Mouse (Mus musculus) lung, adult 2 months (tissue): ENCODE data around the gene Sbno2.

Experiments
- CTCF ChIP-seq: fragments of 200-500 bp; IDR thresholded peaks from 2 replicates; pipeline ENCODE4 v1.5.1; 2011; ENCODE audit warnings: mild to moderate bottlenecking, low read length, control low read depth; ENCODE audit not compliant: insufficient read depth
- POLR2A ChIP-seq: fragments of 200-500 bp; IDR thresholded peaks from 2 replicates; pipeline ENCODE4 v1.6.1; 2011; ENCODE audit warnings: low read depth, mild to moderate bottlenecking, control low read depth, low read length, borderline replicate concordance; ENCODE audit errors: extremely low read depth

DNA sequence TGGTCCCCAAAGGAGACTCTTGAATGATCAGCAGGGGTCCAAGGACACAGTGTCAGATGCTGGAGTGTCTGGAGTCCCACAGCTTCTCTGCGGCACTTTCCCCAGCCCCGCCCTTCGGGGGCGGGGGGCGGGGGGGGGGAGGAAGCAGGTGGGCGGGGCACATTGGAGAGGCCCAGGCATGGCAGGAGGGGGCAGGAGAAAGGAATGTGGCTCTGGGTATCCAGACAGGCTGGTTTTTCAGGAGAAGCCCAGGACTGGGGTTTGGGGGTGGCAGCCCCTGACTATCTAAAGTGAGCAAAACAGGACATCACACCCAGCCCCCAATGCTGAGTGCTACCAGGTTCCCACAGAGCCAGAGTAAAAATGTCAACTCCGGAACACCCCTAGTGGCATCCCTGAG, 8.1 kb downstream of the Sbno2 start:
- no peak for TF ChIP-seq CTCF
- TF ChIP-seq POLR2A, result no peak
